Mouse (Mus musculus) monocyte, adult 59 days (primary cell): ENCODE data around the gene Tmem258. TPM values are rescaled to one million over a fixed set of nuclear protein-coding genes. Genes with fewer than 3 reads are reported as not detected.

Source experiments
- total RNA-seq, 2 experiments: library from RNA; stranded (reverse); gene quantifications; one replicate each; pipeline ENCODE4 v1.2.4; 2023

Tmem258 gene
- total RNA-seq: 100 to 1,000 TPM; 111 to 156 TPM

GRCm38 (mm10) chr19:10203848-10204615 lies at the start of gene Tmem258, which contains the start of gene Fen1:
TSS of gene Tmem258 (plus strand) at chr19:10204014.
TSS of gene Fen1 (minus strand) at chr19:10204169.

GRCm38 (mm10) chr19:10182670-10183298 lies 21.0 kb upstream of the Tmem258 start, which contains the start of gene Fads1:
TSS of gene Fads1 (plus strand) at chr19:10182888.

GRCm38 (mm10) chr19:10240654-10241305 lies 37.0 kb downstream of the Tmem258 start, which contains the start of gene Myrf:
TSS of gene Myrf (minus strand) at chr19:10240748.

Other genes with a start within 250 kb of the Tmem258 start
- gene Fth1, start 223.4 kb upstream of the Tmem258 start, total RNA-seq: 1,000 to 10,000 TPM; 4,123 to 4,141 TPM
- gene Best1, start 202.4 kb upstream of the Tmem258 start, total RNA-seq: under 1 TPM in 1 of 2 experiments, not detected in 1; 0.43 TPM
- 10 to 100 TPM; 44.8 to 45.4 TPM for gene Rab3il1, start 202.3 kb upstream of the Tmem258 start, total RNA-seq
- 1 to 10 TPM; 1.4 to 3.6 TPM for gene Fads3, start 162.4 kb upstream of the Tmem258 start, total RNA-seq
- 1 to 10 TPM in 1 of 2 experiments, under 1 TPM in 1; 0.50 to 1.1 TPM for gene Fads2, start 102.3 kb upstream of the Tmem258 start, total RNA-seq
- gene Fads1, start 21.1 kb upstream of the Tmem258 start, total RNA-seq: 10 to 100 TPM; 13.4 to 15.2 TPM
- 10 to 100 TPM; 11.2 to 15.3 TPM for gene Fen1, start 155 bp downstream of the Tmem258 start, total RNA-seq
- under 1 TPM; 0.85 to 1.00 TPM for gene Myrf, start 36.7 kb downstream of the Tmem258 start, total RNA-seq
- 1 to 10 TPM; 3.9 to 5.4 TPM for gene Dagla, start 100.9 kb downstream of the Tmem258 start, total RNA-seq
- not detected for gene Syt7, start 185.1 kb downstream of the Tmem258 start, total RNA-seq